Mouse (Mus musculus): ENCODE data around the gene Plpp3. TPM values are rescaled to one million over a fixed set of nuclear protein-coding genes. Genes with fewer than 3 reads are reported as not detected.

Plpp3 gene
- polyA plus RNA-seq, 1 experiment from 2014 or later: 143 TPM

DNA sequence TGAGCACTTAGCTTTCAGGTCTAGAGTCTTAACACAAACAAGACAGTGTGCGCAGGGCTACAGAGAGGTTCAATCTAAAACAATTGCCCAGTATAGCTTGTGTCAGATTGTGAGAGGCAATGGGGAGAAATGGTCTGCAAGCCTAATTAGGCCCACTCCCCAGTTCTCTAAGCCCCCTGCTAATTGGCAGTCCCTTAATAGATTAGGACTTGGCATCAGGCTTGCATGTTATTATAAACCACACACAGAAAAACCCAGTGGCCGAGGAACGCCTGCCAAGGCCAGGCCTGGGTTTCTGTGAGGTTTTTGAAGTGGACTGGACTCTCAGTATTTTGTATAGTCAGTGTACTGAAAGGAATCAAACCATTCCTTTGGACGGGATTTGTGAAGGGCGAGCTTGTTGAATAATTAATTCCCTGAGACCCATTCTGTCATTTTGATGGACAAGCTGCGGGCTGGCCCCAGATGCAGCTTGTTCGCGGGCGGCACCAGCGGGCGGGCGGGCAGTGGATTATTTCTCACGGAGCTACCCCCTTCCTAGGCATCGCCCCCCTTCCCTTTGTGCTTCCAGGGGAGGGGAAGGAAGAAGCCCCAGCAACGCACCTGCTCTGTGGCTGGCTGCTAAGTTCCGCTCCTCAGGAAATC, 24.0 kb downstream of the Plpp3 start:
- Histone ChIP-seq H3K4me3 (no peak overlapping the region), H3K27ac (no peak overlapping the region), H3K4me1 (peaks cover 74% of the 10 kb centered on the region), H3K9me3 (no peaks in the 10 kb centered on the region), H3K36me3 (peaks cover 29% of the 10 kb centered on the region), H3K27me3 (no peaks in the 10 kb centered on the region), H3K9ac (no peak overlapping the region), H3K4me2 (replicated peaks) (no peak overlapping the region)
- ATAC-seq (ENCODE audit: low FRiP score, low read depth): no peak
- WGBS: 42% methylated on average over 16 of the region's 16 CpGs

DNA sequence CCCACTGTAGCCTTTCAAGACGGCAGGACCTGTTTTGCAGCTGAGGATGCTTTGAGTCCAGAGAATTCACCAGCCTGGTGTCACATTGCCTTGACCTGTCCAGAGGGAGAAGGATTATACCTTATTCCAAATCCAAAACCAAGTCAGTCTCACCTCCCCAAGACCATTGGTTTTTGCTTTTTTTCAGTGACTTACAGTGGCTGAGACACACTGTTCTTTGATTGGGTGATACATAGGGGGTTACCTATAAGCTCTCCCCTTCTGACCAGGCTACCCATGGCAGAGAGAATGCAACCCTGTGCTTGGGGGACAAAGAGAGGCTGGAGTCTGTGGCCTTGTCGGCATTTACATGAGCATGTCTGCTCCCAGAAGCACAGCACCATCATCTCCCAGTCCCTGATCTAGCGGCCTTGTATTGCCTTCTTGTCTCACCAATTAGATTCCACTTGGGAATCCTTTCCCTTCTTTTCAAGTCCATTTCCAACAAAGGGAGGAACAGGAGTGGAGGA, 24.6 kb downstream of the Plpp3 start:
- no peaks in the 10 kb centered on the region for H3K27me3 ChIP-seq
- no peak overlapping the region for H3K27ac ChIP-seq
- no peak for ATAC-seq (ENCODE audit: low FRiP score, low read depth)
- no peaks in the 10 kb centered on the region for H3K9me3 ChIP-seq
- H3K4me1 ChIP-seq: peaks cover 74% of the 10 kb centered on the region
- no peak overlapping the region for H3K4me2 ChIP-seq (replicated peaks)
- H3K4me3 ChIP-seq: no peak overlapping the region
- H3K9ac ChIP-seq: no peak overlapping the region
- 54% methylated on average over 3 of the region's 3 CpGs for WGBS
- H3K36me3 ChIP-seq: peaks cover 23% of the 10 kb centered on the region

DNA sequence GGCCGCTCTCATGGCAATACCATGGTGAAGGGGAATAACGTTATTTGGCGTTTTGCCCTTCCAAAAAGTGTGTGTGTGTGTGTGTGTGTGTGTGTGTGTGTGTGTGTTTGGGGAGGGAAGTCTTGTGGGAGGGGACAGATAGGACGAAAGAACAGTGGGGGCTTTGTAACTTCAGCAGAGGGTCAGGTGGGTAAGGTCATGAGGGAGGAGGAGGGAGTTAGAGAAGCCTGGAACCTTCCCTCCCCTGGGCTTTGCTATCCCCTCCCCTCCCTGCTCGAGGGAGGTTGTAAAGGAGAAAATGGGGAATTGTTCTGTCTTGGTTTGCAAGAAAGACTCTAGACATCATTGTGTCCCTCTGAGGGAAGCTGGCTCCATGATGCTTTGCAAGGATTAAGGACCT, 25.1 kb downstream of the Plpp3 start:
- peaks cover 23% of the 10 kb centered on the region for H3K36me3 ChIP-seq

GRCm38 (mm10) chr4:105184490-105184889, 27.3 kb downstream of the Plpp3 start:
- WGBS: 68% methylated on average over 4 of the region's 4 CpGs
- H3K4me2 ChIP-seq (replicated peaks): no peak overlapping the region
- peaks cover 20% of the 10 kb centered on the region for H3K36me3 ChIP-seq
- no peaks in the 10 kb centered on the region for H3K27me3 ChIP-seq
- no peak overlapping the region for H3K4me3 ChIP-seq
- ATAC-seq (ENCODE audit: low FRiP score, low read depth): no peak
- no peak overlapping the region for H3K27ac ChIP-seq
- H3K9ac ChIP-seq: no peak overlapping the region
- H3K9me3 ChIP-seq: no peaks in the 10 kb centered on the region
- H3K4me1 ChIP-seq: peaks cover 69% of the 10 kb centered on the region

More for the DNA sequence above, 25.1 kb downstream of the Plpp3 start:
- Histone ChIP-seq H3K27ac (no peak overlapping the region), H3K9me3 (no peaks in the 10 kb centered on the region), H3K4me1 (peaks cover 78% of the 10 kb centered on the region), H3K4me3 (no peak overlapping the region), H3K27me3 (no peaks in the 10 kb centered on the region), H3K9ac (no peak overlapping the region), H3K4me2 (replicated peaks) (no peak overlapping the region)
- 54% methylated on average over 5 of the region's 5 CpGs for WGBS
- ATAC-seq (ENCODE audit: low FRiP score, low read depth): no peak

GRCm38 (mm10) chr4:105184924-105185323, 27.8 kb downstream of the Plpp3 start:
- no peak for ATAC-seq (ENCODE audit: low FRiP score, low read depth)

DNA sequence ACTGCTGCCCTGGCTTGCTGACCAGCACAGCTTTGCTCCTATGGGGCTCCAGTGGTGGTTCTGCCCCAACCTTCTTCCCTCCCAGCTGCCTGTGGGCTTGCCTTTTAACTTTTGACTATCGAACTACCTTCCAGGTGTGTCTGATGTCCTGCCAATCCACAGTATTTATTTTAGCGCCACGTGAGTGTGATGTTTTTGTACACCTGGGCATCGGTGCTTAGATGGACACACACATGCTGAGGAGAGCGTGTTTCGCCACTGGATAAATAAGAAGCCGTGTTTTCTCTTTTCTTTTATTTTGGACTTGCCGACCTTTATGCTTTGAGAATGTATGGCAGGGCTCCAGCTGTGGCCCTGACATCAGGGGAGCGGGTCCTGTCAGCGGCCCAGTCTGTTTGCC, 29.5 kb downstream of the Plpp3 start:
- H3K9me3 ChIP-seq: no peaks in the 10 kb centered on the region
- H3K27me3 ChIP-seq: no peaks in the 10 kb centered on the region
- peaks cover 69% of the 10 kb centered on the region for H3K4me1 ChIP-seq
- no peak overlapping the region for H3K4me3 ChIP-seq
- 87% methylated on average over 10 of the region's 10 CpGs for WGBS
- no peak overlapping the region for H3K9ac ChIP-seq
- H3K36me3 ChIP-seq: peaks cover 12% of the 10 kb centered on the region
- ATAC-seq (ENCODE audit: low FRiP score, low read depth): no peak
- H3K4me2 ChIP-seq (replicated peaks): no peak overlapping the region
- no peak overlapping the region for H3K27ac ChIP-seq

More at GRCm38 (mm10) chr4:105184924-105185323, 27.8 kb downstream of the Plpp3 start:
- peaks cover 16% of the 10 kb centered on the region for H3K36me3 ChIP-seq
- H3K4me3 ChIP-seq: no peak overlapping the region
- H3K4me2 ChIP-seq (replicated peaks): no peak overlapping the region
- H3K9ac ChIP-seq: no peak overlapping the region
- peaks cover 69% of the 10 kb centered on the region for H3K4me1 ChIP-seq
- H3K9me3 ChIP-seq: no peaks in the 10 kb centered on the region
- WGBS: 86% methylated on average over 6 of the region's 6 CpGs
- no peak overlapping the region for H3K27ac ChIP-seq
- no peaks in the 10 kb centered on the region for H3K27me3 ChIP-seq

- no peak overlapping the region for H3K27ac ChIP-seq
- no peak for ATAC-seq (ENCODE audit: low FRiP score, low read depth)
- 81% methylated on average over 7 of the region's 7 CpGs for WGBS
- no peak overlapping the region for H3K9ac ChIP-seq
- H3K4me2 ChIP-seq (replicated peaks): no peak overlapping the region
- peaks cover 7% of the 10 kb centered on the region for H3K36me3 ChIP-seq
- no peaks in the 10 kb centered on the region for H3K27me3 ChIP-seq
- no peaks in the 10 kb centered on the region for H3K9me3 ChIP-seq
- peaks cover 69% of the 10 kb centered on the region for H3K4me1 ChIP-seq
- H3K4me3 ChIP-seq: no peak overlapping the region
These were observed 30.7 kb downstream of the Plpp3 start for GRCm38 (mm10) chr4:105187873-105188272.

DNA sequence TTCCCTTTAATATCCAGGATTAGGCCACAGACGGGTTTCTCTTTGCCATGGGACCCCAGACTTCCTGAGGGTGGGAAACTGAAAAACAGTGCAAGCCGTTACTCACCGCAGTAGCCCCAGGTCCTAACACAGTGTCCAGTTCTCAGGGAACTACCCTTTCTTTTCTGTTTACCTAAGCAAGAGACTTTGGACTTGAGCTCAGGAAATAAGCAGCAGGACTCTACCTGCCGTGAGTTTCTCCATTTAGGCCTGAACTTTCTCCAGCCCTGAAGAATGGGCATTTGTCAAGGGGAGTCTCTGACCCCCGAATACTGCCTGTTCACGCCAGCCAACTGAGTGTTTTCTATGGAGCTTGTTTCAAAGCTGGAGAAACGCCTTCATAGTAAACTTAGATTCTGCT, 31.7 kb downstream of the Plpp3 start:
- Histone ChIP-seq H3K36me3 (no peaks in the 10 kb centered on the region; the same call in 1 of the 2 replicates), H3K4me2 (replicated peaks) (no peak overlapping the region), H3K4me1 (peaks cover 71% of the 10 kb centered on the region), H3K9ac (no peak overlapping the region), H3K4me3 (no peak overlapping the region), H3K9me3 (no peaks in the 10 kb centered on the region), H3K27ac (no peak overlapping the region), H3K27me3 (no peaks in the 10 kb centered on the region)
- ATAC-seq (ENCODE audit: low FRiP score, low read depth): no peak
- 64% methylated on average over 7 of the region's 7 CpGs for WGBS

DNA sequence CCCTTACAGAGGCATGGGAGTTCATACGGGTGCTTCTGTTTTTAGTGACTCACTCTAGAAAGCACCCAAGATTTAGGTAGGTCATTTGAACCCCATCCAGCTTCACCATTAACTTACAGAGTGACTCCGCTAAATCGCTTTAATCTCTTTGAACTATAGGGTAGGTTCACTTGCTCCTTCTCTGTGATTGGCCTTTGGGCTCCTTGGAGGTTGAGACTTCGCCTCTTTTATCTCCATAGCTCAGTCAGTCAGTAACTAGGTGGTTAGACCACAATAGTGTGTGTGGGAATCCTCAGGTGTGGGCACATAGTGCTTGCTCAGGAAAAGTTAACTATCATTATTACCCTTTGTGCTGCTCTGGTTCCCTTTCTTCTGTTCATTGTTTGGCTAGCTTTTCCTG, 33.7 kb downstream of the Plpp3 start:
- no peak for ATAC-seq (ENCODE audit: low FRiP score, low read depth)
- Histone ChIP-seq H3K4me3 (no peak overlapping the region), H3K4me2 (replicated peaks) (no peak overlapping the region), H3K27me3 (no peaks in the 10 kb centered on the region), H3K9ac (no peak overlapping the region), H3K4me1 (peaks cover 85% of the 10 kb centered on the region), H3K9me3 (no peaks in the 10 kb centered on the region), H3K36me3 (peaks cover 15% of the 10 kb centered on the region), H3K27ac (no peak overlapping the region; the same call in 1 of the 2 replicates)
- WGBS: 40% methylated on average over 4 of the region's 4 CpGs

GRCm38 (mm10) chr4:105191550-105191949, 34.4 kb downstream of the Plpp3 start:
- Histone ChIP-seq H3K4me2 (replicated peaks) (no peak overlapping the region), H3K4me1 (peaks cover 83% of the 10 kb centered on the region), H3K4me3 (no peak overlapping the region), H3K9me3 (no peaks in the 10 kb centered on the region), H3K27ac (0 out of 2 replicates have a peak overlapping the region, but pooled peaks have one; percentile 33), H3K27me3 (no peaks in the 10 kb centered on the region), H3K9ac (no peak overlapping the region), H3K36me3 (peaks cover 22% of the 10 kb centered on the region)
- ATAC-seq (ENCODE audit: low FRiP score, low read depth): no peak
- 74% methylated on average over 5 of the region's 5 CpGs for whole genome bisulfite sequencing

GRCm38 (mm10) chr4:105192665-105193064, 35.5 kb downstream of the Plpp3 start:
- H3K27ac ChIP-seq: no peak overlapping the region
- H3K4me3 ChIP-seq: no peak overlapping the region
- peaks cover 31% of the 10 kb centered on the region for H3K36me3 ChIP-seq
- H3K4me2 ChIP-seq (replicated peaks): 0 out of 2 replicates have a peak overlapping the region, but pooled peaks have one; percentile 11
- WGBS: 24% methylated on average over 5 of the region's 5 CpGs
- no peak overlapping the region for H3K9ac ChIP-seq
- no peaks in the 10 kb centered on the region for H3K9me3 ChIP-seq
- no peak for ATAC-seq (ENCODE audit: low FRiP score, low read depth)
- H3K4me1 ChIP-seq: peaks cover 78% of the 10 kb centered on the region
- no peaks in the 10 kb centered on the region for H3K27me3 ChIP-seq

DNA sequence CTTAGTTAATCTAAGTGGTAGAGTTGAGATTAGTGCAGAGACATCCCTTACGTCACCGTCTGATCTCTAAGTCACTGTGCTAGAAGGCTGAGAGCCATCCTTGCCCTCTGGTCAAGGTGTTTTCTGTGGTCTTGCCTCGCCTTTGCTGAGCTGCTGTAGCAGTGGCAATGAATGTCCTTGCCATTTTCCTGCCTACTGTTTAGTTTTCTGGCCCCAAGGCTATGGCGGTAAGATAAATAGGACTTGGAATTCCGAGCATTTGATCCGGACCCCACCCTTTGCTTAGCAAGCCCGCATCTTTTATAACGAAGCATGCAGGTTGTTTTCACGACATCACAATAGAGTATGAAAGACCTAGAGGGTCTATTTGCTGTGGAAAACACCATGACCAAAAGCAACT, 38.1 kb downstream of the Plpp3 start:
- peaks cover 86% of the 10 kb centered on the region for H3K4me1 ChIP-seq
- H3K36me3 ChIP-seq: peaks cover 52% of the 10 kb centered on the region
- H3K27me3 ChIP-seq: no peaks in the 10 kb centered on the region
- H3K9me3 ChIP-seq: no peaks in the 10 kb centered on the region
- no peak overlapping the region for H3K27ac ChIP-seq
- no peak overlapping the region for H3K4me3 ChIP-seq
- H3K9ac ChIP-seq: no peak overlapping the region
- no peak for ATAC-seq (ENCODE audit: low FRiP score, low read depth)
- H3K4me2 ChIP-seq (replicated peaks): no peak overlapping the region
- 76% methylated on average over 9 of the region's 9 CpGs for WGBS

DNA sequence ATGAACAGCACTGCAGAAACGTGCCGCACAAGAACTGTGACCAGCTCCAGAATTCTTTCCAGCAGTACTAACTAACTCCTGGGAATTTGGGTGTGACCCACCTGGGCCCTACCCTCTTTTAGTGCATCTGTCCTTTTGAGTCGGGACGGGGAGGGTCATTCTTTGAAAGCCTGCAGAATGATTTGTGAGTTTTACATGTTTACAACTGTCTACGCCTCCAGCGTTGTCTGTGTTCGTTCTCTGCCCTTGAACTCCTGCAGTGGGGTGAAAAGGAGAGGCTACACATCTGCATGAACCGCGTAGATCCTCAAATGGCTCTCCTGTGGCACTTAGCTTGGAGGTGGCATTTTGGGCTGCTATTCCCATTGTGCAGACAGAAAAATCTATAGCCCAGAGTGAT, 39.0 kb downstream of the Plpp3 start:
- Histone ChIP-seq H3K9ac (no peak overlapping the region), H3K4me2 (replicated peaks) (no peak overlapping the region), H3K4me1 (peaks cover 86% of the 10 kb centered on the region), H3K27ac (no peak overlapping the region; the same call in 1 of the 2 replicates), H3K27me3 (no peaks in the 10 kb centered on the region), H3K4me3 (no peak overlapping the region), H3K36me3 (peaks cover 52% of the 10 kb centered on the region), H3K9me3 (no peaks in the 10 kb centered on the region)
- WGBS: 54% methylated on average over 9 of the region's 9 CpGs
- no peak for ATAC-seq (ENCODE audit: low FRiP score, low read depth)
